Mouse (Mus musculus) megakaryocyte-erythroid progenitor cell, adult 5 weeks (primary cell): ENCODE measurements around the gene Skap2. TPM values are rescaled to one million over a fixed set of nuclear protein-coding genes. Genes with fewer than 3 reads are reported as not detected.

Experiments
- polyA plus RNA-seq: library from polyadenylated mRNA; stranded (reverse); fragments of >175 nt; gene quantifications from 2 replicates; pipeline ENCODE4 v1.2.3, GENCODE M21; 2012

Skap2 gene
- 5.5 and 6.0 TPM in 2 replicates for polyA plus RNA-seq

DNA sequence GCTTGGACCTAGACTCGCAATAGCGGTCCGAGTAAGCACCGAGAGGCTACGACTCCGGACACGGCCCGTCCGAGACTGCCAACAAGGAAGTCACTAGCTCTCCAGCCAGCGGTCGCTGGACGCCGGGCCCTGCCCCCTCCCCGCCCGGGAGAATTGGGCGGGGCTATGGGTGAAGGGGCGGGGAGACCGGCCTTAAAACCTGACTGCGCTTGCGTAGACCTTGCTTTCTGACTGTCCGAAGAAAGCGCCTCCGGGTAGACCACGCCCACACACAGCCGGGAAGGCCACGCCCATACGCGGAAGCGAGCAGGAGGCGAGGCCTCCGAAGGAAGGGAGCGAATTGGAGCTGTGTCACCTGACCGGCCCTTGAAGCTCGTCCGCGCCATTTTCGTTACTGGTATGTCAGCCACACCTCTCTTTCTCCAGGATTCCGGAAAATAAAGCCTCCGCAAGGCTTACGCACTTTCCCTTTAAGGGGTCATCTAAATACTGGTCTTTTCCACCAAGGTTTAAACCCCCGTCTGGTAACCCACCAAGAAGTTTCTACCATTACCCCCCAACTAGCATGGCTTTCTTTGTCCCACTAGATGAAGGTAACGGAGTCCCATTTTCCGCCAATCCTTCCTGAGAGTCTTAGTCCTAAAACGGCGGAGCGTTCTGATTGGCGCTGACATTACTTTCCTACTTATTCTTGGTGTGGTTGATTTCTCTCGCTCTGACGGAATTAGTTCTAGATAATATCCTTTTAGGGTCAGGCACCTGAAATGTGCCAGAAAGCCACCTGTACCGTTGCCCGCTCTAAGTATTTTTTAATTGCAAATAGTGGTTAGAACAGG is at the start of gene Skap2:
Gene Skap2 (minus strand): TSS at position 141 of the 836 bp plus-strand sequence.

Other genes with a start within 250 kb of the Skap2 start
- gene Hoxa1, start 145.8 kb upstream of the Skap2 start, polyA plus RNA-seq: 0.10 and 0.14 TPM in 2 replicates
- gene Hoxa2, start 152.3 kb upstream of the Skap2 start, polyA plus RNA-seq: 0.16 and 0.51 TPM in 2 replicates
- not detected in 2 replicates for gene 5730596B20Rik, start 164.9 kb upstream of the Skap2 start, polyA plus RNA-seq
- gene Hoxa4, start 179.2 kb upstream of the Skap2 start, polyA plus RNA-seq: 1.7 and 2.2 TPM in 2 replicates
- gene Hoxa5, start 192.0 kb upstream of the Skap2 start, polyA plus RNA-seq: 5.1 and 8.4 TPM in 2 replicates
- 3.5 and 6.1 TPM in 2 replicates for gene Hoxa6, start 196.2 kb upstream of the Skap2 start, polyA plus RNA-seq
- gene Hoxa3, start 200.8 kb upstream of the Skap2 start, polyA plus RNA-seq: 3.2 and 3.5 TPM in 2 replicates
- 1.2 TPM in 2 replicates for gene Gm28308, start 200.8 kb upstream of the Skap2 start, polyA plus RNA-seq
- 40.9 and 47.0 TPM in 2 replicates for gene Hoxa7, start 209.3 kb upstream of the Skap2 start, polyA plus RNA-seq
- 67.7 and 90.5 TPM in 2 replicates for gene Hoxa9, start 218.5 kb upstream of the Skap2 start, polyA plus RNA-seq
- 1.0 and 1.2 TPM in 2 replicates for gene Hoxa10, start 228.3 kb upstream of the Skap2 start, polyA plus RNA-seq
- 0.04 TPM in 1 of 2 replicates, not detected in the other for gene Hoxa11, start 233.3 kb upstream of the Skap2 start, polyA plus RNA-seq
- not detected in 2 replicates for gene Hoxa13, start 248.3 kb upstream of the Skap2 start, polyA plus RNA-seq